Mouse (Mus musculus): Measurements from ENCODE around the gene Bdkrb2.

DNA sequence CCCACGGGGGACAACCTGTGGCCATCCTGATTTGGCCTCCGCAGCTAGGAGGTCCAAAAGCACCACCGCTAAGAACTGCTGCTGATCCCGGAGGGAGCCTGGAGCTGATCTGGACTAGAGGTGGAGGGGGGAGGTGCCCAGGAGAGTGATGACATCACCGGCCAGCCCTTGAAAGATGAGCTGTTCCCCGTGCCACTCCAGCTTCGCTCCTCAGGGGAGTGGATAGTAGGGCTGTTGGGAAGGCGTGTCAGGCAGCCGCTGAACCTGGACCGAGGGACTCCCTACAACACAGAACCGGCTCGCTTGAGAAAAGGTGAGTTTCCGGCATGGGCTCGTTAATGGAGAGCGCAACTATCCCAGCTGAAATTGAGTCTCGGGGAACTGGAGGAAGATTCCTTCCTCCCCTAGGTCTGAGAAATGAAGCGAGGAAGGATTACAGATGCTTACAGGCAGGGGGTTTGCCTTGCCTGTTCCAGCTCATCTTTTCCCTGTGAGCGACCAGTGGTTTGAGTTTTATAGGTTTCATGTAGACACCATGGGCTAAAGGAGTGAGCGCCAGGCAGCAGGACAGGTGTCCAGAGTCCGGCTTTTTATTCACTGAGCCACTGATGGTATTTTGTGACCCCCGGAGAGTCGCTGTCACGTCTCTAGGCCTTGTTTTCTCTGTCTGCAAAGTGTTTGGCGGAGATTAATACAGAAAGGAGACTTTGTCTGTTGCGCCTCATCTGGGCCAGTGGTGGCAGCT, at the start of gene Bdkrb2:
- TF ChIP-seq CTCF (IDR thresholded peaks at IDR 0.05; ENCODE audit: low read depth, low read length) (no peak), POLR2A (IDR thresholded peaks at IDR 0.05; ENCODE audit: borderline replicate concordance, low read depth, low read length) (no peak)
